Comparison of ENCODE assay signal across 28 mouse cellular contexts in the genomic region with DNA sequence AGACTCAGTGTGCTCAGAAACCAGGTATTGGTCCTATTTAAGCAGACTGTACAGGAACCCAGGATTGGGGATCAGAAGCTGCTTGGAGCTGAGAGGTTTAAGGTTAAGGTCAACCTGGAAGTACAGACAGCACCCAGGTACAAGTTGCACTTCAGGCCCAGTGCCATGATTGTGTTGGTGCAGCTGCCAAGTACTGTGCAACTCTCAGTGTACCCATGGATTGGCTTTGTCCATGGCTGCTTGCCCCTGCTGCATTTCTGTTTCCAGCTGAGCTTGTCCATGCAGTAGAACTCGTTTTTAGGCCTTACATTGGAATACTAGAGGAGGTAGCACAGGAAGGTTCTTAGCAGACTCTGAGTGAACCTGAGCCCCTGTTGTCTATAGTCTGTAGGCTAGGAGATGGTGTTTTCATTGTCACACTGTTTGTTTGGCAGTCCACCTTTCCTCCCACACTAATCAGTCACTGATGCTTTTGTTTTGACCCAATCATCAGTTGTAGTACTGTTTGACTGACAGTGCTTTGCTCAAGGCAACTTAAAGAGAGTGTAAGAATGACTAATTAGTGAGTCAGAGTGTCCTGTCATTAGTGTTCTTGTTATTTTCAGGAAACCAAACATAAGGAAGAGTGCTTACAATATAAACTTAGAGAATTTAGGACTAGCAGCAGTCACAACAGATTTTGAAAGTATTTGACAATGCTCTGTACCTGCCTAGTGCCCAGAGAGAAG. TPM values are rescaled to one million over a fixed set of nuclear protein-coding genes. Genes with fewer than 3 reads are reported as not detected.
DNase-seq lines count a peak whose midpoint lies in the region; ATAC-seq and TF ChIP-seq lines count a peak whose summit lies in the region.
"Had no signal": no experiment of that assay in that cellular context is flagged by ENCODE, and none has a peak within 500 bp of the region (broad histone marks: within the 10 kb centered on the region; RNA-seq: fewer than 3 reads in every experiment).

No protein-coding gene starts in this region.

- H3K36me3 ChIP-seq in kidney, adult 2 months (ENCODE audit: control insufficient read depth, insufficient read depth, low read length), result no peaks in the 10 kb centered on the region
- no peaks in the 10 kb centered on the region for H3K36me3 ChIP-seq in kidney, embryonic 15.5 days
- H3K36me3 ChIP-seq in megakaryocyte, embryonic 14.5 days (replicated peaks; ENCODE audit: low read length), result peaks cover 21% of the 10 kb centered on the region
- H3K36me3 ChIP-seq in hindbrain, embryonic 10.5 days, result 0 out of 2 replicates have a peak, but pooled peaks cover 2% of the 10 kb centered on the region
- H3K36me3 ChIP-seq: embryonic facial prominence, embryonic 15.5 days; hindbrain, embryonic 15.5 days; liver, embryonic 12.5 days; midbrain, embryonic 10.5 days; midbrain, embryonic 15.5 days; neural tube, embryonic 15.5 days had no signal

- H3K4me3 ChIP-seq in kidney, adult 2 months (ENCODE audit: insufficient read depth, low read depth, low read length), result no peak overlapping the region
- H3K4me3 ChIP-seq in kidney, embryonic 15.5 days (replicated peaks), result no peak overlapping the region
- H3K4me3 ChIP-seq in megakaryocyte, embryonic 14.5 days (replicated peaks), result peak overlapping the region; percentile 69
- H3K4me3 ChIP-seq in hindbrain, embryonic 10.5 days, result no peak overlapping the region
- H3K4me3 ChIP-seq: embryonic facial prominence, embryonic 10.5 days; embryonic facial prominence, embryonic 15.5 days; forebrain, embryonic 13.5 days; hindbrain, embryonic 15.5 days; limb, embryonic 12.5 days; liver, embryonic 12.5 days; midbrain, embryonic 10.5 days; midbrain, embryonic 15.5 days; neural tube, embryonic 15.5 days had no signal

- no peak for TF ChIP-seq CTCF in kidney, adult 2 months (conservative IDR thresholded peaks at IDR 0.05; ENCODE audit: insufficient read depth, insufficient read length, low read depth, low read length)

- H3K27ac ChIP-seq in kidney, adult 2 months (ENCODE audit: insufficient read depth, low read depth, low read length), result no peak overlapping the region
- H3K27ac ChIP-seq in kidney, embryonic 15.5 days, result no peak overlapping the region
- no peak overlapping the region for H3K27ac ChIP-seq in hindbrain, embryonic 10.5 days
- H3K27ac ChIP-seq: embryonic facial prominence, embryonic 10.5 days; embryonic facial prominence, embryonic 15.5 days; forebrain, embryonic 13.5 days; hindbrain, embryonic 15.5 days; limb, embryonic 12.5 days; liver, embryonic 12.5 days; macrophage; midbrain, embryonic 10.5 days; midbrain, embryonic 15.5 days; neural tube, embryonic 15.5 days had no signal

- H3K27me3 ChIP-seq in kidney, adult 2 months (replicated peaks; ENCODE audit: control insufficient read depth, insufficient read depth, low read length), result no peaks in the 10 kb centered on the region
- no peaks in the 10 kb centered on the region for H3K27me3 ChIP-seq in kidney, embryonic 15.5 days
- H3K27me3 ChIP-seq in megakaryocyte, embryonic 14.5 days (replicated peaks), result no peaks in the 10 kb centered on the region
- no peaks in the 10 kb centered on the region for H3K27me3 ChIP-seq in hindbrain, embryonic 10.5 days (ENCODE audit: insufficient read depth, poor library complexity, severe bottlenecking)
- H3K27me3 ChIP-seq: embryonic facial prominence, embryonic 15.5 days; forebrain, embryonic 13.5 days; hindbrain, embryonic 15.5 days; limb, embryonic 12.5 days; liver, embryonic 12.5 days; midbrain, embryonic 15.5 days; neural tube, embryonic 15.5 days had no signal

- no peak overlapping the region for H3K4me2 ChIP-seq in kidney, embryonic 15.5 days
- H3K4me2 ChIP-seq: embryonic facial prominence, embryonic 15.5 days; forebrain, embryonic 13.5 days; heart, embryonic 11.5 days; hindbrain, embryonic 15.5 days; limb, embryonic 12.5 days; liver, embryonic 12.5 days; midbrain, embryonic 15.5 days; neural tube, embryonic 15.5 days had no signal

- peaks cover 10% of the 10 kb centered on the region for H3K4me1 ChIP-seq in kidney, adult 2 months (ENCODE audit: control insufficient read depth, insufficient read depth, low read length)
- H3K4me1 ChIP-seq in kidney, embryonic 15.5 days, result no peaks in the 10 kb centered on the region
- peaks cover 79% of the 10 kb centered on the region for H3K4me1 ChIP-seq in megakaryocyte, embryonic 14.5 days
- 0 out of 2 replicates have a peak, but pooled peaks cover 2% of the 10 kb centered on the region for H3K4me1 ChIP-seq in hindbrain, embryonic 10.5 days (replicated peaks)
- H3K4me1 ChIP-seq: embryonic facial prominence, embryonic 15.5 days; limb, embryonic 12.5 days; midbrain, embryonic 10.5 days; midbrain, embryonic 15.5 days had no signal

- 30% methylated on average over 1 of the region's 1 CpGs for WGBS in kidney, adult 2 months
- WGBS in kidney, embryonic 15.5 days, result 40% methylated on average over 1 of the region's 1 CpGs
- 56% methylated on average over 1 of the region's 1 CpGs for WGBS in hindbrain, embryonic 10.5 days

- ATAC-seq in kidney, embryonic 15.5 days (replicated peaks; ENCODE audit: low FRiP score), result no peak
- no peak for ATAC-seq in megakaryocyte, adult 5-6 weeks (ENCODE audit: poor library complexity, severe bottlenecking)
- ATAC-seq: forebrain, embryonic 13.5 days; inflammation-experienced regulatory T-cells, adult 6 months; liver, embryonic 12.5 days; liver, postnatal 0 days; midbrain, embryonic 15.5 days had no signal

- intact Hi-C loops in left cerebral cortex, postnatal 10 days (cut with DNase I), result no loop called here

- no peak for TF ChIP-seq POLR2A in kidney, adult 2 months (IDR thresholded peaks at IDR 0.05; ENCODE audit: low read depth, low read length)

- peak; percentile 33 for DNase-seq in kidney, adult 2 months
- peak; percentile 44 for DNase-seq in adrenal gland, postnatal 14 days
- DNase-seq in left cerebral cortex, postnatal 10 days (ENCODE audit: extremely low spot score in 1 of 2, low spot score in 2 of 2), result no peak
- DNase-seq in hindbrain, embryonic 10.5 days (ENCODE audit: low spot score), result no peak
- DNase-seq: cerebellum, adult 2 months; cerebellum, postnatal 14 days; gastrocnemius, postnatal 25 days; kidney, adult 11 months; kidney, postnatal 10 days; layer of hippocampus, adult 9-11 months; liver, postnatal 0 days; right cerebral cortex, postnatal 14 days had no signal

- no peak overlapping the region for H3K9ac ChIP-seq in kidney, embryonic 15.5 days
- H3K9ac ChIP-seq: embryonic facial prominence, embryonic 15.5 days; forebrain, embryonic 13.5 days; hindbrain, embryonic 15.5 days; limb, embryonic 12.5 days; liver, embryonic 12.5 days; liver, postnatal 0 days; midbrain, embryonic 15.5 days; neural tube, embryonic 15.5 days had no signal

- H3K9me3 ChIP-seq in kidney, embryonic 15.5 days (replicated peaks), result no peaks in the 10 kb centered on the region
- no peaks in the 10 kb centered on the region for H3K9me3 ChIP-seq in megakaryocyte, embryonic 14.5 days
- H3K9me3 ChIP-seq in hindbrain, embryonic 10.5 days, result no peaks in the 10 kb centered on the region
- H3K9me3 ChIP-seq: embryonic facial prominence, embryonic 10.5 days; embryonic facial prominence, embryonic 15.5 days; forebrain, embryonic 13.5 days; hindbrain, embryonic 15.5 days; limb, embryonic 12.5 days; liver, embryonic 12.5 days; midbrain, embryonic 10.5 days; midbrain, embryonic 15.5 days; neural tube, embryonic 15.5 days had no signal

RNA-seq across cellular contexts. Expression of gene Rnf115, which starts 9.7 kb away (rescaled TPM):
- polyA plus RNA-seq in kidney, adult 2 months (2012; rRNA removed), result 20.7 and 23.5 TPM in 2 replicates
- 56.6 and 57.2 TPM in 2 replicates for polyA plus RNA-seq in kidney, embryonic 15.5 days (2015; fragmentation: Nextera tagmentation; extraction: Ambion mirVana)
- polyA plus RNA-seq in megakaryocyte, embryonic 14.5 days (2012; ENCODE audit: insufficient read depth, low replicate concordance), result 2.5 and 19.1 TPM in 2 replicates
- 136 and 137 TPM in 2 replicates for total RNA-seq in megakaryocyte, adult 5-6 weeks (2015)
- 135 and 150 TPM in 2 replicates for total RNA-seq in megakaryocyte, adult 5-6 weeks (2017)
- total RNA-seq in adrenal gland, postnatal 14 days (2021), result 33.5 and 34.2 TPM in 2 replicates
- 10 to 100 TPM; 64.1 to 67.2 TPM for total RNA-seq in left cerebral cortex, postnatal 10 days (2021)
- 63.8 and 64.2 TPM in 2 replicates for polyA plus RNA-seq in hindbrain, embryonic 10.5 days (2016; fragmentation: Nextera tagmentation; extraction: Ambion mirVana)

RNA-seq across cellular contexts. Expression of gene Polr3c, which starts 9.7 kb away (rescaled TPM):
- 32.2 and 34.6 TPM in 2 replicates for polyA plus RNA-seq in kidney, adult 2 months (2012; rRNA removed)
- polyA plus RNA-seq in kidney, embryonic 15.5 days (2015; fragmentation: Nextera tagmentation; extraction: Ambion mirVana), result 41.0 and 41.5 TPM in 2 replicates
- polyA plus RNA-seq in megakaryocyte, embryonic 14.5 days (2012; ENCODE audit: insufficient read depth, low replicate concordance), result 0.70 and 5.0 TPM in 2 replicates
- 39.3 and 44.2 TPM in 2 replicates for total RNA-seq in megakaryocyte, adult 5-6 weeks (2015)
- 18.7 and 28.7 TPM in 2 replicates for total RNA-seq in megakaryocyte, adult 5-6 weeks (2017)
- total RNA-seq in adrenal gland, postnatal 14 days (2021), result 26.4 and 33.4 TPM in 2 replicates
- 10 to 100 TPM; 27.5 to 28.1 TPM for total RNA-seq in left cerebral cortex, postnatal 10 days (2021)
- polyA plus RNA-seq in hindbrain, embryonic 10.5 days (2016; fragmentation: Nextera tagmentation; extraction: Ambion mirVana), result 44.4 and 45.3 TPM in 2 replicates

RNA-seq across cellular contexts. Expression of gene Nudt17, which starts 28.8 kb away (rescaled TPM):
- polyA plus RNA-seq in kidney, adult 2 months (2012; rRNA removed), result 2.0 and 3.6 TPM in 2 replicates
- 10.0 and 10.5 TPM in 2 replicates for polyA plus RNA-seq in kidney, embryonic 15.5 days (2015; fragmentation: Nextera tagmentation; extraction: Ambion mirVana)
- 0.17 TPM in 1 of 2 replicates, not detected in the other for polyA plus RNA-seq in megakaryocyte, embryonic 14.5 days (2012; ENCODE audit: insufficient read depth, low replicate concordance)
- 1.7 and 1.9 TPM in 2 replicates for total RNA-seq in megakaryocyte, adult 5-6 weeks (2015)
- 0.73 TPM in 1 of 2 replicates, not detected in the other for total RNA-seq in megakaryocyte, adult 5-6 weeks (2017)
- 3.6 and 4.1 TPM in 2 replicates for total RNA-seq in adrenal gland, postnatal 14 days (2021)
- total RNA-seq in left cerebral cortex, postnatal 10 days (2021), result 1 to 10 TPM; 4.7 to 5.8 TPM
- 17.1 and 19.4 TPM in 2 replicates for polyA plus RNA-seq in hindbrain, embryonic 10.5 days (2016; fragmentation: Nextera tagmentation; extraction: Ambion mirVana)
- total RNA-seq: hematopoietic stem cell, adult 5-6 weeks had no signal

RNA-seq across cellular contexts. Expression of gene Pias3, which starts 41.0 kb away (rescaled TPM):
- polyA plus RNA-seq in kidney, adult 2 months (2012; rRNA removed), result 21.0 and 23.2 TPM in 2 replicates
- polyA plus RNA-seq in kidney, embryonic 15.5 days (2015; fragmentation: Nextera tagmentation; extraction: Ambion mirVana), result 61.9 and 73.0 TPM in 2 replicates
- 30.6 and 32.8 TPM in 2 replicates for polyA plus RNA-seq in megakaryocyte, embryonic 14.5 days (2012; ENCODE audit: insufficient read depth, low replicate concordance)
- total RNA-seq in megakaryocyte, adult 5-6 weeks (2015), result 18.6 and 26.6 TPM in 2 replicates
- 10.3 and 13.4 TPM in 2 replicates for total RNA-seq in megakaryocyte, adult 5-6 weeks (2017)
- total RNA-seq in adrenal gland, postnatal 14 days (2021), result 21.3 and 31.9 TPM in 2 replicates
- total RNA-seq in left cerebral cortex, postnatal 10 days (2021), result 10 to 100 TPM; 19.7 to 26.6 TPM
- polyA plus RNA-seq in hindbrain, embryonic 10.5 days (2016; fragmentation: Nextera tagmentation; extraction: Ambion mirVana), result 46.2 and 48.3 TPM in 2 replicates

Comparison
In these comparisons a context has a peak if more than half of its experiments do, and no peak if none do; other contexts are left out.
1. DNase-seq: peak in kidney, adult 2 months (single experiment) and adrenal gland, postnatal 14 days (single experiment); none in left cerebral cortex, postnatal 10 days (0 of 2) and hindbrain, embryonic 10.5 days (single experiment).